Mouse (Mus musculus): ENCODE measurements around the gene Iqca. TPM values are rescaled to one million over a fixed set of nuclear protein-coding genes. Genes with fewer than 3 reads are reported as not detected.

Gene Iqca
- polyA plus RNA-seq, 1 experiment from 2014 or later: 1.2 TPM

DNA sequence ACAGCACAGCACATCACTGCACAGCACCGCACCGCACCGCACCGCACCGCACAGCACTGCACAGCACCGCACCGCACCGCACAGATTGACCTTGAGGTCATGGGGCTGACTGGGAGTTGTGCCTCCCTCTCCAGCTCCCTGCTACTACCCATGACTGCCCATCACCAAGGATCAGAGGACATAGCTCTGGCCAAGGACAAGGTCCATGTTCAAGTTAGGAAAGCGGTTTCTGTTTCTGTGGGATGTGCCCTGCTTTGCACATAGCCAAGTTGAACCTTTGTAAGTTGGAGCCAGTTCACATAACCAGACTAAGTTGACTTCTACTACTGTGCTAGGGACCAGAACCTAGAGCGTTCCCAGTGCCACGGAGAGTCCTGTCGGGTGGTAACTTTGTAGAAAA, 28.6 kb downstream of the Iqca start:
- WGBS: 97% methylated on average over 12 of the region's 12 CpGs
- H3K4me1 ChIP-seq: no peaks in the 10 kb centered on the region; the same call in 1 of the 2 replicates
- no peak overlapping the region for H3K4me2 ChIP-seq
- no peaks in the 10 kb centered on the region for H3K9me3 ChIP-seq
- H3K27ac ChIP-seq: no peak overlapping the region
- H3K27me3 ChIP-seq (replicated peaks): no peaks in the 10 kb centered on the region
- ATAC-seq (replicated peaks): no peak
- no peak overlapping the region for H3K9ac ChIP-seq
- H3K36me3 ChIP-seq (replicated peaks): no peaks in the 10 kb centered on the region
- no peak overlapping the region for H3K4me3 ChIP-seq

DNA sequence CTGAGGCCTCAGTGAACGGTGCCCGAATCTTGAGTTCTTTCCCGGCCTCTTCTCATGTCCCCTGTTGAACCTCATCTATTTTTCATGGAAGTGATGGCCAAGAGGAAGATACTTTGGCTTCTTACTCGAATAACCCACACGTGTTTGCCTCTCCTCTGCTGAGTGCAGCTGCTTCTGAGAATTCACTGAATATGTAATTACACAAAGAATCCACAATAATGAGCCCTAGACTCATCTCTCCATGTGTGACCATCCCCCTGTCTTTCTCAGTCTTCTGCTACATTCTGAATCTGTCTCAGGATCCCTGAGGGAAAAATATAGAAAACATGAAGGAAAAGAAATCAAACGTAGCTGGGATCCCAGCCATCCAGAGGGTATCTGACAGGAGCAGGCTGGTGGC, 32.5 kb downstream of the Iqca start:
- Histone ChIP-seq H3K9me3 (no peaks in the 10 kb centered on the region), H3K9ac (no peak overlapping the region)
- WGBS: 72% methylated on average over 6 of the region's 6 CpGs

DNA sequence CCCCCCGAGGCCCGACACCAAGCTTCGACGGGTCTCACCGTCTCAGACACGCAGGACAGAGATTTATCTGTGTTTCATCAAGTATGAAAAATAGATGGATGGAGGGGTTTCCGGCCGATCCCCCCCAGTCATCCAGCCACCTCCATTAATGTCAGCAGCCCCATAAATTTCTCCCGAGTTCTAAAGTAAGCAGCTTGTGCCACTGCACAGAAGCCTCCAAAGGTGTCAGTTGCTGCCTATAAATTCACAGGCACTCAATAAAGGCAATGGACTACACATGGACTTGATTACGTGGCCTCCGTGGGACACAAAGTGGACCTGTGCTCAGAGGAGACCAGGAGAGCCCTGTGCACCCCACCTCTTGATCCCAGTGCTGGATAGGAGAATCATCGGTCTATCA, 34.0 kb downstream of the Iqca start:
- Histone ChIP-seq H3K9ac (no peak overlapping the region), H3K4me3 (no peak overlapping the region), H3K9me3 (no peaks in the 10 kb centered on the region), H3K27ac (no peak overlapping the region), H3K36me3 (replicated peaks) (no peaks in the 10 kb centered on the region), H3K4me2 (no peak overlapping the region), H3K4me1 (no peaks in the 10 kb centered on the region), H3K27me3 (replicated peaks) (no peaks in the 10 kb centered on the region)
- no peak for ATAC-seq (replicated peaks)
- WGBS: 94% methylated on average over 12 of the region's 12 CpGs

More for the DNA sequence above, 32.5 kb downstream of the Iqca start:
- ATAC-seq (replicated peaks): no peak
- no peaks in the 10 kb centered on the region for H3K36me3 ChIP-seq (replicated peaks)
- no peaks in the 10 kb centered on the region for H3K27me3 ChIP-seq (replicated peaks)
- no peak overlapping the region for H3K4me3 ChIP-seq
- no peak overlapping the region for H3K4me2 ChIP-seq
- H3K27ac ChIP-seq: no peak overlapping the region
- no peaks in the 10 kb centered on the region for H3K4me1 ChIP-seq

DNA sequence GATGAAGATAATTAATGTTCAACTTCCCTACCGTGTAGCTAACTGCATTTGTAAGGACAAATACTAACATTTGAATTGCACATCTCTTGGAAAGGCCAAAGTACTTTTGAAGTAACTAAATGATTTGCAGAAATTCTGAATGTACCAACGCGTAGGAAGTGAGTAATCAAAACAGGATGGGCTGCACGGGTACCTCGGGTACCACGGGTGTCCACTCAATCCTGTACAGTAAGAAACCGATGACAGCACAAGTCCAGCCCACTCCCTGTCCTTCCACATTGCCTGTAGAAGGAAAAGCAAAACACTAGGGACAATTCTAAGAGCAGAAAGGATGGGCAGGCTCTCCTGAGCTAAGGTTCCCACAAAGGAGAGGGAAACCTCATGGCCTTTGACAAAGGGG, 36.0 kb downstream of the Iqca start:
- no peak overlapping the region for H3K4me3 ChIP-seq
- no peak overlapping the region for H3K9ac ChIP-seq
- no peak overlapping the region for H3K27ac ChIP-seq
- H3K4me2 ChIP-seq: no peak overlapping the region
- H3K27me3 ChIP-seq (replicated peaks): no peaks in the 10 kb centered on the region
- no peaks in the 10 kb centered on the region for H3K36me3 ChIP-seq (replicated peaks)
- no peak for ATAC-seq (replicated peaks)
- no peaks in the 10 kb centered on the region for H3K9me3 ChIP-seq
- no peaks in the 10 kb centered on the region for H3K4me1 ChIP-seq
- 86% methylated on average over 7 of the region's 7 CpGs for WGBS

DNA sequence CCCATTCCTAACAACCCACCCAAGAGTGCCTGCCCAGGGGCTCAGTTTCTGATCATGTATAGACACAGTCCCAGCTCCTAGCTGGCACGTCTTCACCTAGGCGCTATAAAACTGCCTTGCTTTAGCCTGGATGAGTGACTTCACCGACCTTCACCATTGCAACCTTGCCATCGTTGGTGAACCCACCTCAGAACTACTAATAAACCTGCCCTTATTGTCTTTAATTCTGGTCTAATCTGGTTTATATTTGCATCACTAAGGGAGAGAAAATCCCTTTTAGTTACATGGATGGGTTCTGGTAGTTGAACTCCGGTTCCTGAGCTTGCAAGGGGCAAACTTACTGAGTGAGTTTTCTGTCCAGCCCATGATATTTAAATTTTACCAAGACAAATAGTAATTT, 38.6 kb downstream of the Iqca start:
- H3K9ac ChIP-seq: no peak overlapping the region
- no peak overlapping the region for H3K4me2 ChIP-seq
- no peak overlapping the region for H3K4me3 ChIP-seq
- H3K9me3 ChIP-seq: no peaks in the 10 kb centered on the region
- WGBS: 86% methylated on average over 5 of the region's 5 CpGs
- no peaks in the 10 kb centered on the region for H3K36me3 ChIP-seq (replicated peaks)
- H3K27me3 ChIP-seq (replicated peaks): no peaks in the 10 kb centered on the region
- H3K4me1 ChIP-seq: no peaks in the 10 kb centered on the region
- no peak overlapping the region for H3K27ac ChIP-seq
- no peak for ATAC-seq (replicated peaks)

DNA sequence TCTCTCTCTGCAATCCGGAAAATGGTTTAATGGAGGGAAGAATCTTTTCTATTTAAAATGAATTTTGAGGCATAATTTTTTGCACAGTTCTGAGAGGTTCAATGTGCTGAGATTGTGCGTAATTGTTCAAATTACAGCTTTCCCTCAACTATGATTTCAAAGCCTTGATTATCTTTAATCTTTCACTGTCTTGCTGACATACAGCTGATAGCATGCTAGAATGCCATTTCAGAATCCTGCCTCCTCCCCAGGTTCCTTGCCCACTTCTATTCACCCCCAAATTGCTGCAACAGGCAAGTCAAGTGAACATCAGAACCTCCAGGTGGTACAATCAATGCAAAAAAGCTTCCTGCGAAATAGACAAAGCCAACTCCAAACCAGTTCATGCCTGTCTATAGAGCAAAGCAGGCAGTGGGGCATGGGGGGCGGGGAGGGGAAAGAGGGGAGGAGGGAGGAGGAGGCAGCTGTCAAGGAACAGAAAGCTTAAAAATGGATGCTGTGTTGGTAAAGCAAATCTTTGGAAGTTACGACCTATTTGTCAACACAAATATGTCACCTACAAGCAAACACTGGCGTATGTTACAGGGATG, 39.5 kb downstream of the Iqca start:
- H3K4me1 ChIP-seq: no peaks in the 10 kb centered on the region
- no peak overlapping the region for H3K27ac ChIP-seq

DNA sequence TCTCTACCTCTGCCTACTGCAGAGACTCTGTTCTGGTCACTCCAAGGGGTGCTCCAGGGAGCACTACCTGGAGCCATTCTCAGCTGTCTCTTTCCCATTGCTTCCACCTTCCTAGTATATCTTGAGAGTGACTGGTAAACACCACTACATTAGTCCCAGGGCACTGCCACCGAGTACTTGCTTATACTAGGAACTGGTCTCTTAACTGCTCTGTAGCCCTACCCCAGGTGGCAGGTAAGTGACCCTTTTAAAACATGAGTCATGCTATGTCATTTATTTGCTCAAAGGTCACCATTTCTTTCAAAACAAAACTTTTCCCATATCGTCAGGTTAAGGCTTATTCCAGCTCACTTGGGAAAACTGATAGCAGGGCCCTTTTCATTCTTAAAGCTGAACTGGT, 40.5 kb downstream of the Iqca start:
- Histone ChIP-seq H3K4me2 (no peak overlapping the region), H3K27me3 (replicated peaks) (no peaks in the 10 kb centered on the region), H3K27ac (no peak overlapping the region), H3K4me3 (no peak overlapping the region), H3K9me3 (no peaks in the 10 kb centered on the region), H3K4me1 (no peaks in the 10 kb centered on the region), H3K9ac (no peak overlapping the region), H3K36me3 (replicated peaks) (no peaks in the 10 kb centered on the region)
- ATAC-seq (replicated peaks): no peak
- 95% methylated on average over 2 of the region's 2 CpGs for WGBS

More for the DNA sequence above, 39.5 kb downstream of the Iqca start:
- ATAC-seq (replicated peaks): no peak
- H3K4me3 ChIP-seq: no peak overlapping the region
- no peak overlapping the region for H3K9ac ChIP-seq
- no peaks in the 10 kb centered on the region for H3K36me3 ChIP-seq (replicated peaks)
- no peak overlapping the region for H3K4me2 ChIP-seq
- 84% methylated on average over 6 of the region's 6 CpGs for WGBS
- no peaks in the 10 kb centered on the region for H3K9me3 ChIP-seq
- no peaks in the 10 kb centered on the region for H3K27me3 ChIP-seq (replicated peaks)

DNA sequence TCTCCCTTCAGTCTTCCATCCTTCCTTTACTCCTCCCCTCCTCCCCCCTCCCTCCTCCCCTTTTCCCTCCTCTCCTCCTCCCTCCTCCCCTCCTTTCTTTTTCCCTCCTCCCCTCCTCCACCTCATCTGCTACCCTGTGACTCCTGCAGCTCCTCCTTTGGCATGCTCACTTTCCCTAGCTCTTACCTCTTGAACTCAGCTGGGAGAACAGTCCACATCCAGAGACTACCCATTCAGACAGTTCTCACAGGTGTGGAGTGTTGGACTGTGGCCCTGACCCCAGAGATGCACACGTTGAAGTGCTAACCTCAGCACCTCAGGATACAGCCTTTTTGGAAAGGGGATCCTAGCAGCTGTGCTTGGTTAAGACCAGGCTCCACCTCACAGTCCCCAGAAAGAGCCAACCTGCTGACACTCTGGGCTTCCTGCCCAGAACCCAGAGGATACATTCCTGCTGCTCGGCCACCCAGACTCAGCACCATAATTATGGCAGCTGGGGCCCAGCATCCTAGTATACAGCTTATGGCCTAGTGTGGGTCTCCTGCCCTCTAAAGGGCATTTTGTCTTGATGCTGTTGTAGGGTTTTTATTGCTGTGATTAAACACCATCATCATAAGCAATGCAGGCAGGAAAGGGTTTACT, 41.9 kb downstream of the Iqca start:
- no peaks in the 10 kb centered on the region for H3K9me3 ChIP-seq

DNA sequence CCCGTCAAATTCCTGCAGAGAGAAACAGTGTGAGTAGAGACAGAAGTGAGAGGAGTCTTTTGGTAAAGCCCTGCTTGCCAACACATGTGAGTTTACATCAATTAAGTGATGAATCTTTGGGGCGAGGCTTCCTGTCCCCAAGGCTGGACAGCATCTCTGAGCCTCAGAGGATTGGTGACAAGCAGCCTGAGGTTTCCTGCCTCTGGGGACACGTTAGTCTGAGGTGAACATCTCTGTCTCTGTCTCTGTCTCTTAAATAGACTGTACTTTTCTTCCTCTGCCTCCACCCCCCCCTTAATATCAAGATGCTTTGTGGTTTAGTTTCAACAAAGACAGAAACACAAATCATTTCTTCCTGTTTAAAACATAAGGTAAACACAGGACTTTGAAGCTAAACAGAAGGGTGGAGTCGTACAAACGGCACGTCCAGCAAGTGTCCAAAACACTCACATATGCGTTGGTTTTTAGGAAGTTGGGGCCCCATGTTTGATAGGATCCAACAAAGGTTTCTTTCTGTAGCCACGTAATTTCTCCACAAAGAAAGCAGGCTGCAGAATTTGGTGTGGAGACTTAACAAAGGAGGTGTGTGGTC, 49.2 kb downstream of the Iqca start:
- H3K27ac ChIP-seq: no peak overlapping the region

More for the DNA sequence above, 41.9 kb downstream of the Iqca start:
- no peaks in the 10 kb centered on the region for H3K4me1 ChIP-seq
- H3K4me2 ChIP-seq: no peak overlapping the region
- WGBS: 64% methylated on average over 2 of the region's 2 CpGs
- no peaks in the 10 kb centered on the region for H3K27me3 ChIP-seq (replicated peaks)
- no peak overlapping the region for H3K9ac ChIP-seq
- no peak overlapping the region for H3K27ac ChIP-seq
- no peak overlapping the region for H3K4me3 ChIP-seq
- no peak for ATAC-seq (replicated peaks)
- H3K36me3 ChIP-seq (replicated peaks): no peaks in the 10 kb centered on the region

DNA sequence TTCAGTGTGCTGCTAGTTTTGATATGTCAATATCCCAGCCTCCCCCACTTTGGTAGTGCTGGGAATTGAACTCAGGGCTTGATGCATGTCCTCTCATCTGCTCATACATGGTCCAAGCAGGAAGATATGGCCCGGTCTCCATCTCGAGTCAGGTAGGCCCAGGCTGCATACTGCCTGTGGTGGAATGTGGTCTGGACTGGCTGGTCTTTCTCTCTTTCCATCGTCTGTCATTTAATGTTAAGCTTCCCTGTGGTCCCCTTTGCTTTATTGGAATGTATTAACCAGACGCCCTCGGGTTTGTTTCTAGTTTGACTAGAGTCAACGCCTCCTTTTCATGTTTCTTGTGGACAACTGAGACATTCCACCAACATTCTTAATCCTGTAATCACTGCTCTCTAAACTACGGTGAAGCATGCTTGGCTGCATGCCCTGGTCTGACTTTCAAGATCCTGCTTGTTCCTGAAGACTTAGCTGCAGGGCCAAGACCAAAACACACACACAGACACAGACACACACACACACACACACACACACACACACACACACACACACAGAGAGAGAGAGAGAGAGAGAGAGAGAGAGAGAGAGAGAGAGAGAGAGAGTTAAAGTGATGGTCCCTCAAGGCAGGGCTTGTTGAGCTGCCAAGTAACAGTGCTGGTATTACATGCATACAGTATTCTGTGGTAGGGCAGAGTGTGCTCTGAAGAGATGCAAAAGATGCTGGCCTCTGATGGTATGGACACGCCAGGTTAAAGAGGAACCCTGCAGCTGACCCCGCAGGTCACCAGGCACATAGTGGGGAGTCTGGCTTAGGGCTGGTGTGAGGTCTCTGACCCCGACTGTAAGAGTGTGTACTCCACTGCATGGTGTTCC, 52.6 kb downstream of the Iqca start:
- Histone ChIP-seq H3K4me2 (no peak overlapping the region), H3K9me3 (no peaks in the 10 kb centered on the region), H3K27me3 (replicated peaks) (no peaks in the 10 kb centered on the region), H3K4me1 (no peaks in the 10 kb centered on the region), H3K36me3 (replicated peaks) (no peaks in the 10 kb centered on the region), H3K27ac (no peak overlapping the region), H3K9ac (no peak overlapping the region), H3K4me3 (no peak overlapping the region)
- no peak for ATAC-seq (replicated peaks)
- 72% methylated on average over 10 of the region's 10 CpGs for WGBS

More for the DNA sequence above, 49.2 kb downstream of the Iqca start:
- Histone ChIP-seq H3K27me3 (replicated peaks) (no peaks in the 10 kb centered on the region), H3K4me1 (no peaks in the 10 kb centered on the region), H3K9ac (no peak overlapping the region), H3K4me2 (no peak overlapping the region), H3K4me3 (no peak overlapping the region), H3K36me3 (replicated peaks) (no peaks in the 10 kb centered on the region), H3K9me3 (no peaks in the 10 kb centered on the region)
- 83% methylated on average over 8 of the region's 8 CpGs for WGBS
- ATAC-seq (replicated peaks): no peak

DNA sequence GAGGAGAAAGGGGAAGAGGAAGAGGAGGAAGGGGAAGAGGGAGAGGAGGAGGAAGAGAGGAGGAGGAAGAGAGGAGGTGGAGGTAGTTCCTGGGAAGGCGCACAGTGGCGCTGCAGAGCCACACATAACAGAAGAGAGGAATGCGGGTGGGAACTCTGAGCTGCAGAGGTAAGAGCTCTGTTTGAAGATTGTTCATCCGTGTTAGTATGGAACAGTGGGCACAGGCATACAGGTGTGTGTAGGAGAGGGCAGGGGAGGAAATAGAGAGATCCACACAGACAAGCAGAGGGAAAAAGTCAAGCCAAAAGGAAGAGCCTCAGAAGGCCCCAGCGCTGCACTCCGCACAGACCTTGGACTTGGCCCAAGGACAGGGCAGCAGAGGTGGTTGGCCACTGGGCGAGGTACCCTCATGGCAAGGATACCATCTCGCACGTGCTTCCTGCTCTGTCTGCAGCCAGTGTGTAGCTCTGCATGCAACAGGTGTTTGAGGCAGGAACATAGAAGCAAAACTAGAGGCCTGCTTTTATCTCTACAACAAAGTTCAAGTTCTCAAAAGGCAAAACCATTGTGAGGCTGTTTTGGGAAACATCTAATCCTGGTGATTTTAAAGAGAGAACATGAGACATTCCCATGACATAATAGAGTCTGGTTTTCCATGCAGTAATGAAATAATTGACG, 60.2 kb downstream of the Iqca start:
- no peak for ATAC-seq (replicated peaks)
- Histone ChIP-seq H3K9me3 (no peaks in the 10 kb centered on the region; the same call in 1 of the 2 replicates), H3K9ac (no peak overlapping the region), H3K4me2 (no peak overlapping the region), H3K4me1 (no peaks in the 10 kb centered on the region), H3K27ac (no peak overlapping the region), H3K27me3 (replicated peaks) (no peaks in the 10 kb centered on the region), H3K4me3 (no peak overlapping the region), H3K36me3 (replicated peaks) (no peaks in the 10 kb centered on the region)
- 89% methylated on average over 10 of the region's 10 CpGs for WGBS

All from midbrain, embryonic 15.5 days (tissue).